26 mouse cellular contexts compared by ENCODE assay signal in genomic region chr9:119071786-119072185, GRCm38 (mm10). TPM values are rescaled to one million over a fixed set of nuclear protein-coding genes. Genes with fewer than 3 reads are reported as not detected.
DNase-seq lines count a peak whose midpoint lies in the region; ATAC-seq and TF ChIP-seq lines count a peak whose summit lies in the region.
"Had no signal": no experiment of that assay in that cellular context is flagged by ENCODE, and none has a peak within 500 bp of the region (broad histone marks: within the 10 kb centered on the region; RNA-seq: fewer than 3 reads in every experiment).

No protein-coding gene starts in this region.

- ATAC-seq in stomach, postnatal 0 days (ENCODE audit: low FRiP score, low TSS enrichment): no peak
- ATAC-seq: CD4-positive, CD25-positive, alpha-beta regulatory T cell, adult 4 months; forebrain, embryonic 14.5 days; forebrain, postnatal 0 days; hindbrain, embryonic 16.5 days; intestine, embryonic 15.5 days had no signal

- H3K27me3 ChIP-seq in stomach, postnatal 0 days (ENCODE audit: control insufficient read depth, insufficient read depth, low read length): no peaks in the 10 kb centered on the region
- H3K27me3 ChIP-seq: embryonic facial prominence, embryonic 12.5 days; embryonic facial prominence, embryonic 15.5 days; hindbrain, embryonic 13.5 days; intestine, embryonic 15.5 days had no signal

- no peak overlapping the region for H3K9ac ChIP-seq in stomach, postnatal 0 days (ENCODE audit: low read length)
- H3K9ac ChIP-seq: embryonic facial prominence, embryonic 12.5 days; embryonic facial prominence, embryonic 15.5 days; forebrain, postnatal 0 days; hindbrain, embryonic 13.5 days; intestine, embryonic 15.5 days had no signal

- no peaks in the 10 kb centered on the region for H3K9me3 ChIP-seq in stomach, postnatal 0 days (ENCODE audit: control insufficient read depth, low read length)
- H3K9me3 ChIP-seq: embryonic facial prominence, embryonic 12.5 days; embryonic facial prominence, embryonic 15.5 days; hindbrain, embryonic 10.5 days; hindbrain, embryonic 13.5 days; intestine, embryonic 15.5 days had no signal

- H3K36me3 ChIP-seq in stomach, postnatal 0 days (ENCODE audit: control insufficient read depth, insufficient read depth, low read length): 0 out of 2 replicates have a peak, but pooled peaks cover 3% of the 10 kb centered on the region

- H3K27ac ChIP-seq in stomach, postnatal 0 days (replicated peaks): no peak overlapping the region
- H3K27ac ChIP-seq: embryonic facial prominence, embryonic 12.5 days; embryonic facial prominence, embryonic 15.5 days; gastrocnemius, adult 2 months; hindbrain, embryonic 10.5 days; hindbrain, embryonic 13.5 days; intestine, embryonic 15.5 days had no signal

- H3K4me2 ChIP-seq in stomach, postnatal 0 days (replicated peaks; ENCODE audit: low read depth): no peak overlapping the region
- H3K4me2 ChIP-seq: embryonic facial prominence, embryonic 12.5 days; embryonic facial prominence, embryonic 15.5 days; heart, embryonic 11.5 days; hindbrain, embryonic 13.5 days; intestine, embryonic 15.5 days had no signal

- peak; percentile 90 for DNase-seq in heart, adult 11 months
- DNase-seq in heart, adult 8-10 months (ENCODE audit: low spot score): no peak
- DNase-seq in lung, postnatal 10 days: peak; percentile 35
- no peak for DNase-seq in lung, postnatal 25 days (ENCODE audit: low spot score)
- DNase-seq in thymus, postnatal 4 days: peak; percentile 30
- DNase-seq in thymus, adult 18-20 months: no peak
- no peak for DNase-seq in stomach, postnatal 0 days (ENCODE audit: low spot score)
- DNase-seq: adrenal gland, postnatal 25 days; cerebellum, adult 11-12 months; cerebellum, adult 8-10 months; cerebellum, postnatal 14 days; forebrain, postnatal 0 days; gastrocnemius, adult 2 months; gastrocnemius, postnatal 14 days; heart, adult 18-20 months had no signal

- TF ChIP-seq CTCF in stomach, postnatal 0 days (IDR thresholded peaks at IDR 0.05; ENCODE audit: low read depth): no peak

- H3K4me1 ChIP-seq in stomach, postnatal 0 days (replicated peaks; ENCODE audit: control insufficient read depth, insufficient read depth): no peaks in the 10 kb centered on the region
- H3K4me1 ChIP-seq: hindbrain, embryonic 13.5 days had no signal

- no peak overlapping the region for H3K4me3 ChIP-seq in stomach, postnatal 0 days (ENCODE audit: low read depth, low read length)
- H3K4me3 ChIP-seq: embryonic facial prominence, embryonic 12.5 days; embryonic facial prominence, embryonic 15.5 days; gastrocnemius, adult 2 months; hindbrain, embryonic 10.5 days; hindbrain, embryonic 13.5 days; intestine, embryonic 15.5 days had no signal

- 76% methylated on average over 9 of the region's 9 CpGs for WGBS in stomach, postnatal 0 days

- TF ChIP-seq EP300 in stomach, postnatal 0 days (optimal IDR thresholded peaks at IDR 0.05): no peak

RNA-seq across cellular contexts. Expression of gene Vill, which starts 19.2 kb away (rescaled TPM):
- under 1 TPM in 3 of 4 experiments, not detected in 1; 0.26 to 0.73 (median 0.50) TPM for total RNA-seq in heart, adult 8-10 months (2022)
- polyA plus RNA-seq in stomach, postnatal 0 days (2015; fragmentation: Nextera tagmentation; extraction: Ambion mirVana): 55.0 and 61.3 TPM in 2 replicates

RNA-seq across cellular contexts. Expression of gene Plcd1, which starts 21.5 kb away (rescaled TPM):
- total RNA-seq in heart, adult 8-10 months (2022): 10 to 100 TPM; 15.3 to 20.1 (median 17.5) TPM
- 35.3 and 39.2 TPM in 2 replicates for polyA plus RNA-seq in stomach, postnatal 0 days (2015; fragmentation: Nextera tagmentation; extraction: Ambion mirVana)
- total RNA-seq: common myeloid progenitor, adult 5-6 weeks; MEL had no signal

RNA-seq across cellular contexts. Expression of gene Dlec1, which starts 30.5 kb away (rescaled TPM):
- under 1 TPM in 2 of 4 experiments, not detected in 2; 0.09 to 0.14 TPM for total RNA-seq in heart, adult 8-10 months (2022)
- 0.18 TPM in 2 replicates for polyA plus RNA-seq in stomach, postnatal 0 days (2015; fragmentation: Nextera tagmentation; extraction: Ambion mirVana)
- total RNA-seq: common myeloid progenitor, adult 5-6 weeks; gastrocnemius, adult 2 months; MEL had no signal
- polyA plus RNA-seq: CD4-positive, CD25-positive, alpha-beta regulatory T cell, adult 4 months had no signal

Comparison
In these comparisons a context has a peak if more than half of its experiments do, and no peak if none do; other contexts are left out.
1. DNase-seq: peak in heart, adult 11 months (single experiment), lung, postnatal 10 days (single experiment) and thymus, postnatal 4 days (single experiment); none in heart, adult 8-10 months (single experiment), lung, postnatal 25 days (single experiment), thymus, adult 18-20 months (0 of 2) and stomach, postnatal 0 days (single experiment).